Mouse (Mus musculus): Measurements from ENCODE around the gene Ambn. TPM values are rescaled to one million over a fixed set of nuclear protein-coding genes. Genes with fewer than 3 reads are reported as not detected.
"Not testable (repeated sequence)": the region's sequence is repeated elsewhere in the genome, so short reads cannot be mapped to it uniquely, and the experiment has no call there.

The Ambn gene
- total RNA-seq (2021): not detected

DNA sequence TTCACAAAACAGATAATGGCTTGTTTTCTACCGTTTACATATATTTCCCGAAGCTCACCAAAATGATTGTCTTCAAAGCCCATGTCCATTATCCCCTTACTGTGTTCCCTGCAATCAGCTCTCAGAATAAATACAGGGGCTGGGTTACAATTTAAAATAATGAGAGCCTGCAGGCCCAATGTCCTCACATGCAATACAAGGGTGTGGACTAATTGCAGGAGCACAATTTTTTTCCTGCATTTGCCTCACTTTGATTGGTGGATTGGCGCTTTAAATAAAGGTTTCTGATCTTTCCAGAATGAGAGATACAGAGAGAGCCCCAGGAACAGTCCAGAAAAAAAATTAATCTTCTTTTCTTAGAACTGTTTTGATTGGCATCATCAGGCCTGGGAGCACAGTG, at the start of gene Ambn:
Ambn (plus strand) TSS at position 301 of the 400 bp plus-strand sequence.
- no peak for DNase-seq

- DNase-seq: no peak
Observed at GRCm38 (mm10) chr5:88420319-88421065, 35.3 kb upstream of the Ambn start.

DNA sequence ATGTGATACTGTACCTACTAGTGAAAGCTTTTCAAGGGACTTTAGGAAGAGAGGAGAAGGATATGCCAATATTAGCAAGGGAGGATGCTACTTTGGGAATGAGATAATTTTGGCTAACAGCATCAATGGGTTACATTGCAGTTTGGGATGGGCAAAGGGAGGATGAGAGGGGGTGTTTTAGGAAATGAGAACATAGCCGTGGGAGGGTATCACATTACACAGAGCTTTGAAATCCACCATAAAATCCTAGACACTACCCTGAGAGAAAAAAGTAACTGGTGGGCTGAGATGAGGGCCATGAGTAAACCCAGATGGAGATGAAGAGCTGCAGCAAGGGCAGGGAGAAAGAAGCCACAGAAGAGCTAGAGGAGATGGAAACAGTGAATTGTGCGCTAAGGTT, 30.9 kb upstream of the Ambn start:
- not testable (repeated sequence) for DNase-seq

GRCm38 (mm10) chr5:88426753-88427152, 29.0 kb upstream of the Ambn start:
- DNase-seq: no peak

DNA sequence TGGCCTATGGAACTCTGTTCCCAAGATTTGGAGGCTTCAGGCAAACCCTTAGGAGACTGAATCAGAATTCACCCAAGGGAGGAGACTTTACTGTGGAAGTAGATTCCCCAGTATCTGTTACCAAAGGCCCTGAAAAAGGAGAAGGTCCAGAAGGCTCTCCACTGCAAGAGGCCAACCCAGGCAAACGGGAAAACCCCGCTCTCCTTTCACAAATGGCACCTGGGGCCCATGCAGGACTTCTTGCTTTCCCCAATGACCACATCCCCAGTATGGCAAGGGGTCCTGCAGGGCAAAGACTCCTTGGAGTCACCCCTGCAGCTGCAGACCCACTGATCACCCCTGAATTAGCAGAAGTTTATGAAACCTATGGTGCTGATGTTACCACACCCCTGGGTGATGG, 11.7 kb downstream of the Ambn start:
- DNase-seq: no peak

GRCm38 (mm10) chr5:88468807-88469704, 13.3 kb downstream of the Ambn start:
- DNase-seq: no peak

GRCm38 (mm10) chr5:88487675-88488074, 31.9 kb downstream of the Ambn start, which contains the start of gene Enam:
Gene Enam, plus strand, starts transcription at chr5:88487975.
- no peak for DNase-seq

DNA sequence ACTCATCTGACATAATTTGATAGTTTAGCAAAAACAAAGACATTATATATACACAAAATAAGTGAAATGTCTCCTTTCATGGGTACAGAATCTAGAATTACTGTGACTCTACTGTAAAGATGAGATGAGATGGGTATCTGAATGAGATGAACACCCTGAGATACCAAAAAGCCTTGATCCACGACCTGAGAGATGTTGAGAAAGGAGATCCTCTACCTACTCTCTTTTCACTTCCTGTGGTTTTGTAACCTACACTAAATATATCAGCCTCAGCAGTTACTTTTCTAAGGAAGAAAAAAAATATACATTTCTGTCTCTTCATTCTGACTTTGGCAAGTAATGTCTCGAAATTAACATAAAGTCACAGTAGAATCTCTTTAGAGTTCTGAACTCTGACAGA, 33.2 kb downstream of the Ambn start:
- no peak for DNase-seq

DNA sequence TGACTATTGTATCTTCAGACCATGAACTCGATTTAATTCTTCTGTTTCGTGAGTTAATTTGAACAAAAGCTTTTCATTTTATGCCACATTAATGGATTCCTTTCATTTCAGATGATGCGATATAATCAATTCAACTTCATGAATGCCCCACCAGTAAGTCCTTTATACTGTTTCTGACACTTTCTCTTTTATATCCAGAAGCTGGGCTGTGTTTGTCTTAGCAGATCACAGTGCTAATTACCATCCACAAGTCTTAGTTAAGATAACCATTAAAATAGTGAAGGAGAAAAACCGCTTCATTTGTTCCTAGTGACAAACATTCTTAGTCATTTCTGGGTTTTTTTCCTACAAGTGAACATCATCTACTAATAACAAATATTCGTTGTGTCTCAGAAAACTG, 35.3 kb downstream of the Ambn start:
- DNase-seq: no peak

- DNase-seq: no peak
Observed at GRCm38 (mm10) chr5:88499781-88500180, 44.0 kb downstream of the Ambn start.

GRCm38 (mm10) chr5:88508555-88508954, 52.8 kb downstream of the Ambn start:
- DNase-seq: no peak

GRCm38 (mm10) chr5:88508990-88509389, 53.2 kb downstream of the Ambn start:
- no peak for DNase-seq

Other genes starting within 250 kb of the Ambn start
- not detected for gene Gm7714, start 187.1 kb upstream of the Ambn start, total RNA-seq (2021)
- not detected for gene Prol1, start 138.7 kb upstream of the Ambn start, total RNA-seq (2021)
- not detected for gene Amtn, start 79.9 kb upstream of the Ambn start, total RNA-seq (2021)
- not detected for gene Enam, start 32.0 kb downstream of the Ambn start, total RNA-seq (2021)
- gene Jchain, start 71.9 kb downstream of the Ambn start, total RNA-seq (2021): under 1 TPM; 0.20 to 0.22 TPM
- gene Utp3, start 98.5 kb downstream of the Ambn start, total RNA-seq (2021): 10 to 100 TPM; 27.5 to 28.0 TPM
- gene Rufy3, start 109.0 kb downstream of the Ambn start, total RNA-seq (2021): 100 to 1,000 TPM; 174 to 178 TPM
- 10 to 100 TPM; 85.3 to 97.2 TPM for gene Grsf1, start 220.2 kb downstream of the Ambn start, total RNA-seq (2021)

All from layer of hippocampus, postnatal 36 days (tissue).